Mouse (Mus musculus): ENCODE measurements around the gene Gm42742. TPM values are rescaled to one million over a fixed set of nuclear protein-coding genes. Genes with fewer than 3 reads are reported as not detected.

Gm42742 gene
- total and polyA plus RNA-seq, 3 experiments: 13.8 to 27.2 TPM; not detected in 1

- no peak for TF ChIP-seq ZMIZ1 (IDR thresholded peaks at IDR 0.05; ENCODE audit: low read depth, low read length)
- peak; percentile 81 for TF ChIP-seq NELFE (IDR thresholded peaks at IDR 0.05; ENCODE audit: low read depth, low read length)
- no peak for TF ChIP-seq BHLHE40 (IDR thresholded peaks at IDR 0.05; ENCODE audit: borderline replicate concordance, low read depth, low read length)
- no peak for TF ChIP-seq POLR2AphosphoS5 (IDR thresholded peaks at IDR 0.05; ENCODE audit: borderline replicate concordance, low read depth, low read length)
Observed at GRCm38 (mm10) chr7:127041851-127042672, 21.2 kb upstream of the Gm42742 start, which contains the start of gene Kif22 (continued).

DNA sequence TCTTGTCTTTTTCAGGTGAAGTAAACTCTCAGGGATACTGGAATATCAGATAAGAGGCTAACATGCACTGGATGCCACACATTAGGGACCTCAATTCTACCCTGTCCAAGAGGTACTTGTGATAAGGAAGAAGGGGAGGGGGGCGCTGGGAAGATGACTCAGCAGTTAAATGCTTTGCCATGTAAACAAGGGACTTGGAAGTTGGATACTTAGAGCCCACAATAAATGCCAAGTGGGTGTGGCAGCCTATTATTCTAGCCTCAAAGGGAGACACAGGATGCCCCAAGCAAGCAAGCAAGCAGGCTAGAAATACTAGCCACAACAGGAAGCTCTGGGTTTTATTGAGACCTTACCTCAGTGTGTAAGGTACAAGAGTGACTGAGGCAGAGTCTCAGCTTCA is 10.3 kb upstream of the Gm42742 start:
- H3K27ac ChIP-seq (ENCODE audit: control insufficient read depth, low read depth, low read length): peak overlapping the region; percentile 89; the same call in 1 of the 2 replicates
- H3K79me2 ChIP-seq (ENCODE audit: control insufficient read depth, insufficient read depth, low read length, poor library complexity): peaks cover under 1% of the 10 kb centered on the region
- no peaks in the 10 kb centered on the region for H3K9me3 ChIP-seq (replicated peaks; ENCODE audit: insufficient read depth, low read length)
- no peaks in the 10 kb centered on the region for H3K27me3 ChIP-seq (ENCODE audit: control insufficient read depth in 1 of 2, insufficient read depth in 2 of 2, low read length in 2 of 2)
- TF ChIP-seq MAFK (IDR thresholded peaks at IDR 0.05; ENCODE audit: borderline replicate concordance, low read depth, low read length) (peak; percentile 50; the same call in 1 of the 2 replicates), ETS1 (IDR thresholded peaks at IDR 0.05; ENCODE audit: low read depth, low read length) (peak; percentile 57; the same call in 1 of the 2 replicates), SIN3A (IDR thresholded peaks at IDR 0.05; ENCODE audit: low read length) (peak; percentile 52; the same call in 1 of the 2 replicates), GABPA (IDR thresholded peaks at IDR 0.05; ENCODE audit: low read depth, low read length) (peak; percentile 85), EP300 (IDR thresholded peaks at IDR 0.05; ENCODE audit: low read depth in 1 of 2, low read length in 2 of 2) (peak; percentile 10 to 30; a peak in 2 of 4 replicates), GATA1 (IDR thresholded peaks at IDR 0.05; ENCODE audit: low read depth, low read length) (peak; percentile 57), UBTF (IDR thresholded peaks at IDR 0.05; ENCODE audit: borderline replicate concordance, insufficient read depth, low read depth, low read length) (no peak), RAD21 (IDR thresholded peaks at IDR 0.05; ENCODE audit: low read depth, low read length) (no peak)
- H3K4me1 ChIP-seq (ENCODE audit: control insufficient read depth in 1 of 2, insufficient read depth in 2 of 2, low read length in 2 of 2): peaks cover 28 to 36% of the 10 kb centered on the region in 2 experiments
- peak; percentile 56 for DNase-seq (ENCODE audit: low read depth, low spot score)
- H3K4me3 ChIP-seq (ENCODE audit: control insufficient read depth in 1 of 2, insufficient read depth in 1 of 2, low read depth in 2 of 2, low read length in 2 of 2): no peak overlapping the region
- H3K9ac ChIP-seq (ENCODE audit: control insufficient read depth, low read depth, low read length, poor library complexity, severe bottlenecking): no peak overlapping the region
- H3K36me3 ChIP-seq (ENCODE audit: control insufficient read depth in 1 of 2, insufficient read depth in 2 of 2, low read length in 2 of 2): peaks cover 37 to 40% of the 10 kb centered on the region in 2 experiments

GRCm38 (mm10) chr7:127030172-127030571 is 9.3 kb upstream of the Gm42742 start:
- Histone ChIP-seq H3K27ac (ENCODE audit: control insufficient read depth, low read depth, low read length) (peak overlapping the region; percentile 89), H3K4me3 (ENCODE audit: control insufficient read depth in 1 of 2, insufficient read depth in 1 of 2, low read depth in 2 of 2, low read length in 2 of 2) (no peak overlapping the region), H3K36me3 (ENCODE audit: control insufficient read depth in 1 of 2, insufficient read depth in 2 of 2, low read length in 2 of 2) (peaks cover 34 to 40% of the 10 kb centered on the region in 2 experiments), H3K27me3 (ENCODE audit: control insufficient read depth in 1 of 2, insufficient read depth in 2 of 2, low read length in 2 of 2) (no peaks in the 10 kb centered on the region), H3K9ac (ENCODE audit: control insufficient read depth, low read depth, low read length, poor library complexity, severe bottlenecking) (peak overlapping the region; percentile 43), H3K4me1 (ENCODE audit: control insufficient read depth in 1 of 2, insufficient read depth in 2 of 2, low read length in 2 of 2) (peaks cover 28 to 36% of the 10 kb centered on the region in 2 experiments), H3K79me2 (ENCODE audit: control insufficient read depth, insufficient read depth, low read length, poor library complexity) (peaks cover 11% of the 10 kb centered on the region), H3K9me3 (replicated peaks; ENCODE audit: insufficient read depth, low read length) (no peaks in the 10 kb centered on the region)
- TF ChIP-seq POLR2A (IDR thresholded peaks at IDR 0.05; ENCODE audit: control insufficient read depth in 1 of 2, insufficient read depth in 1 of 2, low read depth in 1 of 2, low read length in 2 of 2, poor library complexity in 1 of 2) (no peak), ETS1 (IDR thresholded peaks at IDR 0.05; ENCODE audit: low read depth, low read length) (peak; percentile 80), MAFK (IDR thresholded peaks at IDR 0.05; ENCODE audit: borderline replicate concordance, low read depth, low read length) (peak; percentile 80; the same call in 1 of the 2 replicates), RAD21 (IDR thresholded peaks at IDR 0.05; ENCODE audit: low read depth, low read length) (no peak), KAT2A (conservative IDR thresholded peaks at IDR 0.05; ENCODE audit: low read depth, low read length) (peak; percentile 39; the same call in 1 of the 2 replicates), TCF12 (IDR thresholded peaks at IDR 0.05; ENCODE audit: low read depth, low read length) (0 out of 2 replicates have a peak, but pooled peaks have one; percentile 14), USF2 (IDR thresholded peaks at IDR 0.05; ENCODE audit: borderline replicate concordance in 1 of 2, insufficient read depth in 1 of 2, low read depth in 1 of 2, low read length in 2 of 2) (no peak), MXI1 (IDR thresholded peaks at IDR 0.05; ENCODE audit: low read depth, low read length) (peak; percentile 81), RCOR1 (IDR thresholded peaks at IDR 0.05; ENCODE audit: low read depth, low read length) (peak; percentile 47; the same call in 1 of the 2 replicates), ZMIZ1 (IDR thresholded peaks at IDR 0.05; ENCODE audit: low read depth, low read length) (peak; percentile 40; the same call in 1 of the 2 replicates), EP300 (IDR thresholded peaks at IDR 0.05; ENCODE audit: low read depth in 1 of 2, low read length in 2 of 2) (peak; percentile 12 to 48; a peak in 2 of 4 replicates), SIN3A (IDR thresholded peaks at IDR 0.05; ENCODE audit: low read length) (peak; percentile 49; the same call in 1 of the 2 replicates), GATA1 (IDR thresholded peaks at IDR 0.05; ENCODE audit: low read depth, low read length) (peak; percentile 81), MYC (IDR thresholded peaks at IDR 0.05; ENCODE audit: low read depth, low read length) (peak; percentile 48; the same call in 1 of the 2 replicates)
- peak; percentile 78 for DNase-seq (ENCODE audit: low read depth, low spot score)

Data from MEL (cell line).